Mouse (Mus musculus): ENCODE data around the gene Zfp609. TPM values are rescaled to one million over a fixed set of nuclear protein-coding genes. Genes with fewer than 3 reads are reported as not detected.
A peak's percentile ranks its signal among the peaks of the same experiment; 100 is the strongest.
"Not testable (repeated sequence)": the region's sequence is repeated elsewhere in the genome, so short reads cannot be mapped to it uniquely, and the experiment has no call there.

Gene Zfp609
- polyA plus RNA-seq, 1 experiment from 2014 or later: 8.0 TPM

DNA sequence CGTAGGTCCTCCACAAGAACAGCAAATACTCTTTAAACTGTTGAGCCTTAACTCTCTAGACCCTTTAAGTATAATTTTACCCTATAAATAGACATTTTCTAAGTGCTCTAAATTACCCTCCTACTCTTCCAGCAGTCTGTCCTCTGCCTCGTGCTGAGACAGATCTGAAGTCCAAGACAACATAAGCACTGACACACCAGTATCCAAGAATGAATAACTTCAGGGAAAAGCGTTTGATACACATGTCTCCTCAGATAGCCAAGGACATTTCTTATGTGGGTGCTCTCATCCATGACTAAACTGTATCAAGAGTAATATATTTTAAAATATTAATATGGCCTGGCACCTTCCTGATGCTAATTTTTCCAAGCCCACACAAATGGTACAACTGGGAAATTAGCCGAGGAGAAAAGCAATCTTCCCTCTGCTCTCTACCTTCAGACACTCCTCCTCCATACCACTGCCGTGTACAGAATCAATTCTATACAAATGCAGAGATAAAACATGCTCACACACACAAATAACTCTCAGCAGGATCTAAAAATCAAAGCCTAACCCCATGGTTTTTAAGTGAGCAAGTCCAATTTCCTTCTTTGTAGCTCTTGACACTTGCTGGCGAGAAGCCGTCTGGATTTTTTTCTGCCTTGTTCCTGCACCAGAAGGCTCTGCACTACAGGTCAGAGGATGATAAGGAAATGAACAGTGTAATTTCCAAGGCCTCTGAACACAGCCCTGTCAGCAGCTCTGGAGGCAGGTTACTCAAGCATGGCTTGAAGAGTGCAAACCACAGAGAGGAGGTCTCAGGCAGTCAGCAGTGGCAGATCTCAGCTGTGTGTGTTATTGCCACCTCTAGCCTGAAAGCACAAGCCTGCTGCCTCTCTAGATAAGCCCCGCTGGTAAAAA is 40.2 kb downstream of the Zfp609 start:
- Histone ChIP-seq H3K27ac (peak overlapping the region; percentile 84), H3K4me3 (replicated peaks; ENCODE audit: low read length) (no peak overlapping the region), H3K36me3 (replicated peaks; ENCODE audit: control insufficient read depth, insufficient read depth) (no peaks in the 10 kb centered on the region), H3K27me3 (ENCODE audit: control insufficient read depth, insufficient read depth, low read length) (no peaks in the 10 kb centered on the region), H3K9me3 (ENCODE audit: control insufficient read depth, low read length) (no peaks in the 10 kb centered on the region), H3K4me2 (replicated peaks) (peak overlapping the region; percentile 10), H3K9ac (peak overlapping the region; percentile 20), H3K4me1 (replicated peaks; ENCODE audit: control insufficient read depth, insufficient read depth, low read length) (peaks cover 58% of the 10 kb centered on the region)
- peak; percentile 74; the same call in 1 of the 2 replicates for ATAC-seq (ENCODE audit: low FRiP score)
- 32% methylated on average over 8 of the region's 8 CpGs for WGBS
- peak; percentile 61 for DNase-seq (ENCODE audit: low spot score)

DNA sequence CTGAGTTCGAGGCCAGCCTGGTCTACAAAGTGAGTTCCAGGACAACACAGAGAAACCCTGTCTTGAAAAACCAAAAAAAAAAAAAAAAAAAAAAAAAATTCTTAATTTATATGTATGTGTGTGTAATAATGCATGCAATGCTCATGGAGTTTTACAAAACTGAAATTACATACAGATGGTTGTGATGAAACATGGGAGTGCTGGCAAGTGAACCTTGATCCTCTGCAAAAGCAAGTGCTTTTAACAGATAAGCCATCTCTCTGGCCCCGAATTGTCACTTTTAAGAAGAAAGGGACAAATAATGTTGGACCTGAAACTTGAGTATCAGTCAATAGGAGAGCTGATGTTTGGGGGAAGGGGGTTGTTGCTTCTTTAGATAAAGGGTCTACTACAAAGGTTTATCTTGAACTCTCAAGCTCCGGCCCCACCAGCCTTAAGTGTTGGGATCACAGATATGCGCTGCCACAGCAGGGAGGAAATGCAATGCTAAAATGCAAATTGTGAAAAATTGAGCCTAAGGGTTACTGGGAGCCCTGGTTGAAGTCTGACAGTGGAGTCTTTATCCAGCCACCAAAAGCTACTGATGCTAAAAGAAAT is 41.5 kb downstream of the Zfp609 start:
- Histone ChIP-seq H3K4me3 (replicated peaks; ENCODE audit: low read length) (no peak overlapping the region), H3K9me3 (ENCODE audit: control insufficient read depth, low read length) (no peaks in the 10 kb centered on the region), H3K9ac (no peak overlapping the region), H3K27me3 (ENCODE audit: control insufficient read depth, insufficient read depth, low read length) (no peaks in the 10 kb centered on the region), H3K36me3 (replicated peaks; ENCODE audit: control insufficient read depth, insufficient read depth) (no peaks in the 10 kb centered on the region), H3K27ac (no peak overlapping the region), H3K4me2 (replicated peaks) (no peak overlapping the region), H3K4me1 (replicated peaks; ENCODE audit: control insufficient read depth, insufficient read depth, low read length) (peaks cover 46% of the 10 kb centered on the region)
- WGBS: 86% methylated on average over 4 of the region's 4 CpGs
- no peak for ATAC-seq (ENCODE audit: low FRiP score)
- no peak for DNase-seq (ENCODE audit: low spot score)

DNA sequence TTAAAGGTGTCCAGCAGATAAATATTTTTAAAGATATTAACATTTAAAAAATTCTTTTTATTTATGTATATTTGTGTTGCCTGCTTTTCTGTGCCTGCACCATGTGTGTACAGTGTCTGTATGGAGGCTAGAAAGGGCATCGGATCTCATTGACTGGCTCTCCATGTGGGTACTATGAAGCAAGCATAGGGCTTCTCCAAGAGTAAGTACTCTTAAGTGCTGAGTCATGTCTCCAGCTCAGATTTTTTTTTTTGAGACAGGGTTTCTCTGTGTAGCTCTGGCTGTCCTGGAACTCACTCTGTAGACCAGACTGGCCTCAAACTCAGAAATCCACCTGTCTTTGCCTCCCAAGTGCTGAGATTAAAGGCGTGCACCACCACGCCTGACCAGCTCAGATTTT is 47.7 kb downstream of the Zfp609 start:
- H3K36me3 ChIP-seq (replicated peaks; ENCODE audit: control insufficient read depth, insufficient read depth); DNase-seq (ENCODE audit: low spot score); H3K4me2 ChIP-seq (replicated peaks); ATAC-seq (ENCODE audit: low FRiP score); H3K9ac ChIP-seq; H3K27me3 ChIP-seq (ENCODE audit: control insufficient read depth, insufficient read depth, low read length); H3K27ac ChIP-seq; H3K9me3 ChIP-seq (ENCODE audit: control insufficient read depth, low read length); H3K4me3 ChIP-seq (replicated peaks; ENCODE audit: low read length): not testable (repeated sequence)
- H3K4me1 ChIP-seq (replicated peaks; ENCODE audit: control insufficient read depth, insufficient read depth, low read length): peaks cover 18% of the 10 kb centered on the region
- WGBS: 92% methylated on average over 3 of the region's 3 CpGs

DNA sequence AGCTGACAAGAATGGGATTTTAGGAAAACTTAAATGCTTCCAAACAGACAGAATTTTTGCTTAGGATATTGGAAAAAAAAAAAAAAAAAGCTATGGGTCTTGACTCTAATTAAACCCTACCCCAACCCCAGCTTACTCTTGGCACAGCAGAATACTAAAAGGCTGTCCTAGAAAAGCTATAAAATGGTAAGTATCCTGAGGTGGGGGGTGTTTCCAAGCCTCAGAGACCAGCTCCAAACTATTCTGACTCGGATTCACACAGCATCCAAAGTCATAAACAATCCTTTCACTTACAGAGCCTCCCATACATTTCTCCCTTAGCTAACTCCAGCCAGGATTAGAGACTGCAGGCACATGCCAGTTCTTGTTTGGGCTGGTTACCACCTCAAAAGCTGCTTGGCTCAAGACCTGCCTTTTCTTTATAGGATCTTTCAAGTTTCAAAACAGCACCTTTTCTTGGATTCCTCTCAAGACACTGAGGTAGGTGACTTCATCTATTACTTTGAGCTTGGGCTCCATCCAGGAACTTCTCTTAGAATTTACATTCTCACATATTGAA is 50.4 kb downstream of the Zfp609 start:
- H3K4me3 ChIP-seq (replicated peaks; ENCODE audit: low read length): no peak overlapping the region
- H3K4me1 ChIP-seq (replicated peaks; ENCODE audit: control insufficient read depth, insufficient read depth, low read length): peaks cover 12% of the 10 kb centered on the region
- H3K4me2 ChIP-seq (replicated peaks): no peak overlapping the region
- H3K36me3 ChIP-seq (replicated peaks; ENCODE audit: control insufficient read depth, insufficient read depth): no peaks in the 10 kb centered on the region
- H3K9ac ChIP-seq: no peak overlapping the region
- ATAC-seq (ENCODE audit: low FRiP score) (no peak), DNase-seq (ENCODE audit: low spot score) (no peak)
- no peaks in the 10 kb centered on the region for H3K9me3 ChIP-seq (ENCODE audit: control insufficient read depth, low read length)
- H3K27me3 ChIP-seq (ENCODE audit: control insufficient read depth, insufficient read depth, low read length): no peaks in the 10 kb centered on the region
- H3K27ac ChIP-seq: no peak overlapping the region
- WGBS: 11% methylated on average over 1 of the region's 1 CpGs

DNA sequence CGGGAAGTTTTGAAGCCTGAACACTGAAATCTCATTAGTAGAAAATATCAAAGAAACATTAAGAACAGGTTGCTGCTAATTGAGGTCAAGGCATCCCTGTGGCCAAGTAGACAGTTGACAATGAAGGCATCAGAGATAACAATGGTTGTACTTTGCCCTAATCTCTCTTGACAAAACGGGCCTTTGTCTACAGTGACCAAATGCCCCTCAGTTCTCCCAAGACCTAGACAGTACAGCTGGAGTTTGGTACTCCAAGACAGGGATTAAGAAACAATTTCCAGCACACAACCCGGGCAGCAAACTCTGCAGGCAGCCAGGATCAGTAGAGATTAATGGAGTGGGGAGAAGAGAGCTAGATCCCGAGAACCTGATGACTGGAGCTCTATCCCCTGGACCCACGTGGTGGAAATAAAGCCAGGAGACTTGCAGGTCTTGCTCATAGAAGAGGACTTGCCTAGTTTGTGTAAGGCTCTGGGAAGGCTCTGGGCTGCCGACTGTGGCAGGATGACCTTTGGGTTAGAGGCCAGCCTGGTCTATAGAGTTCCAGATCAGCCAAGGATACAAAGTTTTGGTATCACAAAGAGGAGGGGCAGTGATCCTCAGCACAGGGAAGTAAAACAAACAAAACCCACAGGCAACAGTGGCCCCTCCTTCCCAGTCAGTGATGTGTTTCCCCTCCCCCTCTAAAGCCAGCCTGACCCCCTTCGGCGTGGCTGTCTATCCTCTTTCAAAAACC is 51.1 kb downstream of the Zfp609 start:
- ATAC-seq (ENCODE audit: low FRiP score) (no peak), DNase-seq (ENCODE audit: low spot score) (no peak)
- H3K36me3 ChIP-seq (replicated peaks; ENCODE audit: control insufficient read depth, insufficient read depth): no peaks in the 10 kb centered on the region
- no peak overlapping the region for H3K9ac ChIP-seq
- H3K27ac ChIP-seq: no peak overlapping the region
- H3K4me1 ChIP-seq (replicated peaks; ENCODE audit: control insufficient read depth, insufficient read depth, low read length): peaks cover 15% of the 10 kb centered on the region
- WGBS: 20% methylated on average over 8 of the region's 8 CpGs
- H3K4me2 ChIP-seq (replicated peaks): no peak overlapping the region
- no peaks in the 10 kb centered on the region for H3K27me3 ChIP-seq (ENCODE audit: control insufficient read depth, insufficient read depth, low read length)
- H3K4me3 ChIP-seq (replicated peaks; ENCODE audit: low read length): no peak overlapping the region
- no peaks in the 10 kb centered on the region for H3K9me3 ChIP-seq (ENCODE audit: control insufficient read depth, low read length)

DNA sequence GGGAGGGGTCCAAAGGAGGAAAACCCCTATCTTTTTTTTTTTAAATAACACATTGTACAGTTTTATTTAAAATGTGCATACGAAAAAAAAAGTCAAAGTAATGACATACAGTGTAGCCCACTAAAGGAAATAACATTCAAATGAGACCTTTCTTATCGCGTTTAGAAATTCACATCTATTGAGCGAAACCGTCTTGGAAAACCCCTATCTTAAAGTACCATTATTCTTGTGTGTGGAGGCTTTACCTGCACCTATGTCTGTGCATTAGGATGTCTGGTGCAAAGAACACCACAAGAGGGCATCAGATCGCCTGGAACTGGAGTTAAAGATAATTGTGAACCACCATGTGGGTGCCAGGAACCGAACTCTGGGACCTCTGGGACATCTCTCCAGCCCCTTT is 53.6 kb downstream of the Zfp609 start:
- H3K4me2 ChIP-seq (replicated peaks): no peak overlapping the region
- H3K4me1 ChIP-seq (replicated peaks; ENCODE audit: control insufficient read depth, insufficient read depth, low read length): peaks cover 25% of the 10 kb centered on the region
- H3K4me3 ChIP-seq (replicated peaks; ENCODE audit: low read length): no peak overlapping the region
- WGBS: 98% methylated on average over 7 of the region's 7 CpGs
- no peaks in the 10 kb centered on the region for H3K27me3 ChIP-seq (ENCODE audit: control insufficient read depth, insufficient read depth, low read length)
- H3K9me3 ChIP-seq (ENCODE audit: control insufficient read depth, low read length): no peaks in the 10 kb centered on the region
- H3K36me3 ChIP-seq (replicated peaks; ENCODE audit: control insufficient read depth, insufficient read depth): no peaks in the 10 kb centered on the region
- H3K9ac ChIP-seq: no peak overlapping the region
- ATAC-seq (ENCODE audit: low FRiP score): no peak
- no peak for DNase-seq (ENCODE audit: low spot score)
- H3K27ac ChIP-seq: no peak overlapping the region

DNA sequence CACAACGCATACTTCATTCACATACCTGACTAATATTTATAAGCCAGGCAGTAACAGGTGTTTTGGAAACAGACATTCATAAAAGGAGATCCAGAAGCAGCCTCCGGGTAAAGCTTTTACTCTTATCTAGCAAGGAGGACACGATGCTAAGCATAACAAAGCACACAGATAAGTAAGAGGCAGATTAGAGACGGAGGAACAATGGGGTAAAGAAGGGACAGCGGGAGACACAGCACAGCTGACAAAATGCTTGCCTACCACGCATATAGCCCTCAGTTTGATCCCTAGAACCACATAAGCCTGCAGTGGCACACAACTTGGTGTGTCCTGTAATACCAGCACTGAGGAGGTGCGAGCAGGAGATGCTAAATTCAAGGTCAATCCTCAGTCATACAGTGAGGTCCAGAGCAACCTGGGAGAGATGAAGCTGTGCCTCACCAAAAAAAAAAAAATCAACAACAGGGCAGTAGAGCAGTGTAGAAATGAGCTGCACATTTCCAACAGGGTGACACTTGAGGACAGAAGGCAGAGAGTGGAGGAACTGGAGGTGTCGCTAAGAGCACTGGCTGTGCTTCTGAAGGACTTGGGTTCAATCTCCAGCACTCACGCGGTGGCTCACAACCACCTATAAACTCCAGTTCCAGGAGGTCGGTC is 56.2 kb downstream of the Zfp609 start:
- Histone ChIP-seq H3K9ac (no peak overlapping the region), H3K27me3 (ENCODE audit: control insufficient read depth, insufficient read depth, low read length) (no peaks in the 10 kb centered on the region), H3K4me3 (replicated peaks; ENCODE audit: low read length) (no peak overlapping the region), H3K4me2 (replicated peaks) (no peak overlapping the region), H3K4me1 (replicated peaks; ENCODE audit: control insufficient read depth, insufficient read depth, low read length) (peaks cover 14% of the 10 kb centered on the region), H3K36me3 (replicated peaks; ENCODE audit: control insufficient read depth, insufficient read depth) (no peaks in the 10 kb centered on the region), H3K27ac (no peak overlapping the region), H3K9me3 (ENCODE audit: control insufficient read depth, low read length) (no peaks in the 10 kb centered on the region)
- 24% methylated on average over 11 of the region's 11 CpGs for WGBS
- ATAC-seq (ENCODE audit: low FRiP score): no peak
- DNase-seq (ENCODE audit: low spot score): no peak

DNA sequence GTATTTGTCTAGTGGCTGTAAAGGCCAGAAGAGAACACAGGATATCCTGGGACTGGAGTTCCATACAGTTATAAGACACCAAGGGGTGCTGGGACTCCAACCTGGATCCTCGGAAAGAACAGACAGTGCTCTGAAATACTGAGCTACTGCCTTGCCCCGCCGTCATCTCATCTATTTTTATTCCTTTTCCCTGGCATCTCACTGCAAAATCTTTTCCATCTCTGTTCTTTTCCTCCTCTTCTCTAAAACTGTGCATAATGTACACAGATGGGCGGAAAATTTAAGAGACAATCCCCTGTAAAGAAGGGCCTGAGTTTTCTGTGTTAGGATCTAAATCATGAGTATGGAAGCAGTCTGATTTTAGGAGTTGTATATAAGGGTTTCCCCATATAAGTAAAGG is 64.6 kb downstream of the Zfp609 start:
- DNase-seq (ENCODE audit: low spot score) (no peak), ATAC-seq (ENCODE audit: low FRiP score) (no peak)
- Histone ChIP-seq H3K9me3 (ENCODE audit: control insufficient read depth, low read length) (no peaks in the 10 kb centered on the region), H3K36me3 (replicated peaks; ENCODE audit: control insufficient read depth, insufficient read depth) (no peaks in the 10 kb centered on the region), H3K9ac (no peak overlapping the region), H3K4me1 (replicated peaks; ENCODE audit: control insufficient read depth, insufficient read depth, low read length) (no peaks in the 10 kb centered on the region; the same call in 1 of the 2 replicates), H3K27ac (no peak overlapping the region), H3K4me2 (replicated peaks) (no peak overlapping the region), H3K27me3 (ENCODE audit: control insufficient read depth, insufficient read depth, low read length) (no peaks in the 10 kb centered on the region), H3K4me3 (replicated peaks; ENCODE audit: low read length) (no peak overlapping the region)
- 94% methylated on average over 4 of the region's 4 CpGs for WGBS
